Mouse (Mus musculus) heart, embryonic 13.5 days (tissue): Measurements from ENCODE around the gene Nfatc3. TPM values are rescaled to one million over a fixed set of nuclear protein-coding genes. Genes with fewer than 3 reads are reported as not detected.

Experiments used
- ATAC-seq: fragments of 200-750 bp; cut with Nextera tagmentation; 2 replicates; pipeline ENCODE4 v1.8.0; 2017; ENCODE audit warnings: moderate TSS enrichment; ENCODE audit not compliant: insufficient number of reproducible peaks, low FRiP score, low TSS enrichment; ENCODE audit errors: extremely low read depth
- H3K27ac ChIP-seq: fragments of 300-500 bp; sonication (generic); replicated peaks from 2 replicates; pipeline ENCODE4 v1.5.1; 2015; ENCODE audit warnings: moderate library complexity, mild to moderate bottlenecking, inconsistent platforms
- H3K27me3 ChIP-seq: fragments of 300-500 bp; sonication (generic); replicated peaks from 2 replicates; pipeline ENCODE4 v1.6.1; 2015; ENCODE audit warnings: mild to moderate bottlenecking, inconsistent platforms
- H3K36me3 ChIP-seq: fragments of 300-500 bp; sonication (generic); 2 replicates; pipeline ENCODE4 v1.6.1; 2015; ENCODE audit warnings: mild to moderate bottlenecking, inconsistent platforms
- H3K4me1 ChIP-seq: fragments of 300-500 bp; sonication (generic); 2 replicates; pipeline ENCODE4 v1.6.1; 2015; ENCODE audit warnings: inconsistent platforms
- H3K4me2 ChIP-seq: fragments of 300-500 bp; sonication (generic); 2 replicates; pipeline ENCODE4 v1.6.1; 2015; ENCODE audit warnings: inconsistent platforms, mild to moderate bottlenecking, moderate library complexity
- H3K4me3 ChIP-seq: fragments of 300-500 bp; sonication (generic); 2 replicates; pipeline ENCODE4 v1.5.1; 2015; ENCODE audit warnings: moderate library complexity, mild to moderate bottlenecking, inconsistent platforms
- H3K9ac ChIP-seq: fragments of 300-500 bp; sonication (generic); 2 replicates; pipeline ENCODE4 v1.6.1; 2015; ENCODE audit warnings: inconsistent platforms, mild to moderate bottlenecking, moderate library complexity
- H3K9me3 ChIP-seq: fragments of 300-500 bp; sonication (generic); 2 replicates; pipeline ENCODE4 v1.6.1; 2016; ENCODE audit warnings: inconsistent platforms
- WGBS: fragments of 180-500 bp; shearing (Covaris S2); methylation state at CpG from one replicate; pipeline ENCODE4 v1.1.7; 2015; ENCODE audit warnings: mixed read lengths; 5-methylcytosine and 5-hydroxymethylcytosine counted together
- polyA plus RNA-seq: library from polyadenylated mRNA; unstranded; fragments of >200 nt; fragmentation: Nextera tagmentation; extraction: Ambion mirVana; gene quantifications from 2 replicates; pipeline ENCODE4 v1.2.1, GENCODE M21; 2015

Nfatc3 gene
- polyA plus RNA-seq, 1 experiment from 2014 or later, result 3.4 TPM

DNA sequence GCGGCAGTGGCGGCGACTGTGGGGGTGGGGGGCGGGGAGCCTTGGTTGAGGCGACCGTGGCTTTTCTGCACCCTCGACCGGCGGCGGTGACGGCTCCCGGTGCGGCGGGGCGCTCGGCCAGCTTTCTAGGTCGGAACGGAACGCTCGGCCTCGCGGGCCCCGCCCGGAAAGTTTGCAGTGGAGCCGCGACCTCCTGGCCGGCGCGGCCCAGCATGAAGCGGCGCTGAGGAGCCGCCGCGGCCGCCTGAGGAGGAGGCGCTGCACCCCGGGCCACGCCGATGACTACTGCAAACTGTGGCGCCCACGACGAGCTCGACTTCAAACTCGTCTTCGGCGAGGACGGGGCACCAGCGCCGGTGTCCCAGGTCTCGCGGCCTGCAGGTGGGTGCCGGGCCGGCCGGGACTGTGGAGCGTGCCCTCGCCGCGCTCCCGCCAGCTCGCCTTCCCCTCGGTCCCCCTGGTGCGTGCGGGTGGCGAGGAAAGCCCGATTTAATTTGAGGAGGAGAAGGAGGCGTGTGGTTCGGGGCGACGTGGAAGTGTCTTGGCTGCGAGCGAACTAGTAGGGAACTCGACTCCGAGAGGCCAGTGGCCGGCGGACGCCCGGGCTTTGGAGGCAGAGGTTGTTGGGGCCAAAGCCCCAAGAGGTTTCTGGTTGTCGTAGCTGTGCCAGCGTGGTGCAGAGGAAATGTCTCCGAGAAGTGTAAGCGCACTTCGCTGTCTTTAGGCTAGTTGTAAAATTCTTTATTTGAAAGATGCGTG lies 1.2 kb downstream of the Nfatc3 start:
- H3K9ac ChIP-seq, result peak overlapping the region; percentile 95
- H3K27ac ChIP-seq, result peak overlapping the region; percentile 97
- peak overlapping the region; percentile 95 for H3K4me3 ChIP-seq
- peak; percentile 80 for ATAC-seq
- WGBS, result under 1% methylated on average over 66 of the region's 83 CpGs
- H3K27me3 ChIP-seq, result no peaks in the 10 kb centered on the region
- H3K9me3 ChIP-seq, result no peaks in the 10 kb centered on the region
- peak overlapping the region; percentile 76 for H3K4me2 ChIP-seq
- H3K4me1 ChIP-seq, result peaks cover 32% of the 10 kb centered on the region
- no peaks in the 10 kb centered on the region for H3K36me3 ChIP-seq

DNA sequence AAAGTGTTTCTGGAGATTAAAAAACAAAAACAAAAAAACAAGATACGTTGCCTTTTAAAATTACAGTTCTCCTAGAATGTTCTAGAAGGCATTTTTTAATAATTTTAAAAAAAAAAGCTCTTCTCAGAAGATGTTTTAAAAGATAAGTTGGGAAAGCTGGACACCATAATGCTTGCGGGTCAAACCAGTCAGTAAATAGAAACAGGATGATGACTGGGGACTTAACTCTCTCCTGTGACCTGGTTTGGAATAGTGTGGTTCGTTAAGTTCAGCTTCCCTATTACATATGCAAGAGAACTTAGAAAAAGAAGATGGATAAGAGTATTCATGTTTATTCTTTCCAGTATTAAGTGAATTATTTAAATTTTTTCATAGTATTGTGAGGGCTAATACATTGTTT lies 1.9 kb downstream of the Nfatc3 start:
- Histone ChIP-seq H3K4me3 (peak overlapping the region; percentile 95), H3K27ac (peak overlapping the region; percentile 97), H3K9ac (peak overlapping the region; percentile 95), H3K4me1 (peaks cover 32% of the 10 kb centered on the region), H3K9me3 (no peaks in the 10 kb centered on the region), H3K36me3 (no peaks in the 10 kb centered on the region), H3K27me3 (no peaks in the 10 kb centered on the region), H3K4me2 (peak overlapping the region; percentile 76)
- no peak for ATAC-seq
- 3% methylated on average over 3 of the region's 3 CpGs for WGBS

DNA sequence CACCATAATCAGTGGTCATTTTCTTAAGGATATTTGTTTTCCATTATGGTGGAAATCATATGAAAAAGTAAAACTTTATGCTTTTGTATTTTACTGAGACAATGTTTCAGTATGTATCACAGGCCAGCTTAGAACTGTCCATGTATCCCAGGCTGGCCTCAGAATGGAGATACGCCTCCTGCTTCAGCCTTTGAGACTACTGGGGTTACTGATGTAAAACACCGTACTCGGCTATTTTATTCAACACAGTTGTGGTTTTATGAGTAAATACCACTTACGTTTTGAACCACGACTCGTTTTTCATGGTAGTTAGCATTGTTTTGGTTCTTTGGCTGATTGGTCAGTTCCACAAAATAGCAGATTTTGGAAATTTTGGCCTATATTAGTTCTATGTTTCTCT lies 3.0 kb downstream of the Nfatc3 start:
- H3K4me1 ChIP-seq, result peaks cover 32% of the 10 kb centered on the region
- WGBS, result 87% methylated on average over 6 of the region's 6 CpGs
- 0 out of 2 replicates have a peak overlapping the region, but pooled peaks have one; percentile 20 for H3K9ac ChIP-seq
- no peaks in the 10 kb centered on the region for H3K27me3 ChIP-seq
- peak overlapping the region; percentile 95; the same call in 1 of the 2 replicates for H3K4me3 ChIP-seq
- peak overlapping the region; percentile 76 for H3K4me2 ChIP-seq
- ATAC-seq, result no peak
- H3K9me3 ChIP-seq, result no peaks in the 10 kb centered on the region
- H3K27ac ChIP-seq, result no peak overlapping the region
- H3K36me3 ChIP-seq, result no peaks in the 10 kb centered on the region

DNA sequence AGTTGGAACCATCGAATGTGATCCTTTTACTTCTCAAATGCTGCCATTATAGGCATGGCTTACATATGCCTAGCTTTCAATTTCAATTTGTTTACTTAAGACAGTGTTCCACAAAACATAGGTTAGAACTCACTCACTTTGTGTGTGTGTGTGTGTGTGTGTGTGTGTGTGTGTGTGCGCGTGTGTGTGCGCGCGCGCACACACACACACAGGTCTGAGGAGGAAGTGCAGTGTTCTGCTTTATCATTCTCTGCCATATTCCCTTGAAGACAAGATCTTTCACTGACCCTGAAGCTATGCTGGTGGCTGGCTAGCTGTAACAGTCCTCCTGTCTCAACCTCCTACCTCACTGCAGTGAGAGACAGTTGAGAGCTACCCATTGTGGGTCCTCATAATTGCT lies 4.4 kb downstream of the Nfatc3 start:
- no peak overlapping the region for H3K4me3 ChIP-seq
- H3K27me3 ChIP-seq, result no peaks in the 10 kb centered on the region
- H3K36me3 ChIP-seq, result no peaks in the 10 kb centered on the region
- WGBS, result 98% methylated on average over 7 of the region's 7 CpGs
- H3K9ac ChIP-seq, result no peak overlapping the region
- no peaks in the 10 kb centered on the region for H3K9me3 ChIP-seq
- no peak overlapping the region for H3K4me2 ChIP-seq
- ATAC-seq, result no peak
- H3K4me1 ChIP-seq, result peaks cover 32% of the 10 kb centered on the region
- no peak overlapping the region for H3K27ac ChIP-seq

DNA sequence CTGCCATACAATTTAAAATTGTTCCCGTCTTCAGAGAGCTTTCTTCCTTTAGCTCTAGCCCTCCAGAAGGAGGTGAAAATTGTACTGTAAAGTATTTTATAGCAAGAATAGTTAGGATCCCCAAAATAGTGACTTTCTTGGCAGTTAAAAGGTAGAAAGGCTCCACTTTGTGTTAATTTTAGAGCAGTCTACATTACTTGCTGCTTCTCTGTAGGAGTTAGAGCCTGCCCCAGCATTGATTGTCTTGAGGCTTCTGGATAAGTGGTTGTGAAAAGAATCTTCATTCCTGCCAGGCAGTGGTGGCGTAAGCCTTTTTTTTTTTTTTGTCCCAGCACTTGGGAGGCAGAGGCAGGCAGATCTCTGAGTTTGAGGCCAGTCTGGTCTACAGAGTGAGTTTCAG lies 8.1 kb downstream of the Nfatc3 start:
- no peak overlapping the region for H3K9ac ChIP-seq
- peaks cover 17% of the 10 kb centered on the region for H3K4me1 ChIP-seq
- no peak overlapping the region for H3K4me2 ChIP-seq
- H3K36me3 ChIP-seq, result 0 out of 2 replicates have a peak, but pooled peaks cover 1% of the 10 kb centered on the region
- 90% methylated on average over 2 of the region's 2 CpGs for WGBS
- H3K27ac ChIP-seq, result no peak overlapping the region
- no peaks in the 10 kb centered on the region for H3K27me3 ChIP-seq
- H3K9me3 ChIP-seq, result no peaks in the 10 kb centered on the region
- no peak overlapping the region for H3K4me3 ChIP-seq
- ATAC-seq, result no peak

DNA sequence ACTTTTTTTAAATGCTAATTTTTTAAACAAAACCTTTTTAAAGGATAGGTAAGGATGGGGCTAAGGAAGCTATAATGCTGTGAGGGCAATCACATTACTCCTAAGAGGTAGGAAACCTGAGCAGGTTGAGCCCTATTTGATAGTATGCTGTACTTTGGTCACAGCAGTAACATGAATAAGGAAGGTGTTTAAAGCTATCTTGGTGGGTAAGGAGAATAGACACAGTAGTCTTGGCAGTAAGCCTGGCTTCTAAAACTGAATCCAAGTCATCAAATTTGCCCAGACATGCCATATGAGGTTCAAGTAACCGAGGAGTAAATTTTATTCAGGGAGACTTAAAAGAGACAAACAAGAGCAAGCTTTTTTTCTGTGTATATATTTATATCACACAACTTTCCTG lies 10.9 kb downstream of the Nfatc3 start:
- Histone ChIP-seq H3K36me3 (0 out of 2 replicates have a peak, but pooled peaks cover 3% of the 10 kb centered on the region), H3K9me3 (no peaks in the 10 kb centered on the region), H3K4me2 (no peak overlapping the region), H3K4me1 (peaks cover 6% of the 10 kb centered on the region), H3K9ac (no peak overlapping the region), H3K4me3 (no peak overlapping the region), H3K27ac (no peak overlapping the region), H3K27me3 (no peaks in the 10 kb centered on the region)
- no peak for ATAC-seq
- WGBS, result 50% methylated on average over 1 of the region's 1 CpGs

DNA sequence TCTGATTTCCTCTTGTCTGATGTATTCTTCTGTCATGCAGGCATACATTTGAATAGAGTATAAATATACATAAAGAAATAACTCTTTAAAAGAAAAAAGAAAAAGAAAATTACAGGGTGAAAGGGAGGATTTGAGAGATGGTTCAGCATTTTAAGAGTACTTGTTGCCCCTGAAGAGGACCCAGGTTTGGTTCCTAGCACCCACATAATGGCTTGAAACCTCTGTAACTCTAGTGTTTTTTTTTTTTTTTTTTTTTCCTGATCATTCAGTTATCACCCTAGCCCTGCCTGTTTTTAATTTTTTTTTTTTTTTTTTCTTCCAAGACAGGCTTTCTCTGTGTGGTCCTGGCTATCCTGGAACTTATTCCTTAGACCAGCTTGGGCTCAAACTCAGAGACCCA lies 13.5 kb downstream of the Nfatc3 start:
- Histone ChIP-seq H3K36me3 (0 out of 2 replicates have a peak, but pooled peaks cover 3% of the 10 kb centered on the region), H3K27ac (no peak overlapping the region), H3K4me3 (no peak overlapping the region), H3K27me3 (no peaks in the 10 kb centered on the region), H3K9ac (no peak overlapping the region), H3K4me1 (peaks cover 19% of the 10 kb centered on the region), H3K9me3 (no peaks in the 10 kb centered on the region), H3K4me2 (no peak overlapping the region)
- no peak for ATAC-seq

DNA sequence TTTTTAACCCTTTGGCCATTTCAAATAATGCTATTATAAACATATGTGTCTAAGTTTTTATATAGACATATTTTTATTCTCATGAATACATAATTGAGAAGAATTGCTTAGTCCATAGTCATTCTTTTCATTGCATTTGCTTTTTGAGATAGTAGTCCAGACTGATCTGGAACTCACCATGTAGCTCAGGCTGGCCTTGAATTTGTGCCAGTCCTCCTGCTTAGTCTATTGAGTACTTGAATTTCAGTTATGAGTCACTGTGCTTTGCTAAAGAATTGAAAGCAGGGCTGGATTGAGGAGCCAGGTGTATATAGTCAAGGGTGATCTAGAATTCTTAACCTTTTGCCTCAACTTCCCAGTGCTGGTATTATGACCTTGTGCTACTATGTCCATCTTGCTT lies 15.6 kb downstream of the Nfatc3 start:
- peaks cover 19% of the 10 kb centered on the region for H3K4me1 ChIP-seq
- H3K4me3 ChIP-seq, result no peak overlapping the region
- no peak for ATAC-seq
- no peak overlapping the region for H3K4me2 ChIP-seq
- H3K9ac ChIP-seq, result no peak overlapping the region
- no peaks in the 10 kb centered on the region for H3K9me3 ChIP-seq
- peaks cover 11% of the 10 kb centered on the region for H3K36me3 ChIP-seq
- H3K27me3 ChIP-seq, result no peaks in the 10 kb centered on the region
- H3K27ac ChIP-seq, result no peak overlapping the region

DNA sequence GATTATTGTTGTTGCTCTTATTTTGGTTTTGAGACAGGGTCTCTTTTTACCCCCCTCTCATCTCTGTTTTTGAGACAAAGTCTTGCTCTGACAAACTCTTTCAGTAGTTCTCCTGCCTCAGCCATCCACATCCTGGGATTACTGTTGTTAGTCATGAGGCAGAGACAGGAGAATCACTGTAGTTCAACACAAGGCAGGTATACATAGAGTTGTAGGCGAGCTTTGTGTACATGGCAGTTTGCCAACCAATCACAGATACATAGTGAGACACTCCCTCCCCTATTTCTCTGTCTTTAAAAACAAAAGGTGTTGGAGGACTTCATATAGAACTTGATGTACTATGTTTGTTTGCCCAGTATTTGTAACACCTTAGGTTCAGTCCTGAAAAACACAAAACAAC lies 16.0 kb downstream of the Nfatc3 start:
- Histone ChIP-seq H3K9me3 (no peaks in the 10 kb centered on the region), H3K4me2 (no peak overlapping the region), H3K36me3 (peaks cover 15% of the 10 kb centered on the region), H3K4me3 (no peak overlapping the region), H3K9ac (no peak overlapping the region), H3K27ac (no peak overlapping the region), H3K4me1 (peaks cover 16% of the 10 kb centered on the region), H3K27me3 (no peaks in the 10 kb centered on the region)
- WGBS, result 88% methylated on average over 1 of the region's 1 CpGs
- no peak for ATAC-seq

DNA sequence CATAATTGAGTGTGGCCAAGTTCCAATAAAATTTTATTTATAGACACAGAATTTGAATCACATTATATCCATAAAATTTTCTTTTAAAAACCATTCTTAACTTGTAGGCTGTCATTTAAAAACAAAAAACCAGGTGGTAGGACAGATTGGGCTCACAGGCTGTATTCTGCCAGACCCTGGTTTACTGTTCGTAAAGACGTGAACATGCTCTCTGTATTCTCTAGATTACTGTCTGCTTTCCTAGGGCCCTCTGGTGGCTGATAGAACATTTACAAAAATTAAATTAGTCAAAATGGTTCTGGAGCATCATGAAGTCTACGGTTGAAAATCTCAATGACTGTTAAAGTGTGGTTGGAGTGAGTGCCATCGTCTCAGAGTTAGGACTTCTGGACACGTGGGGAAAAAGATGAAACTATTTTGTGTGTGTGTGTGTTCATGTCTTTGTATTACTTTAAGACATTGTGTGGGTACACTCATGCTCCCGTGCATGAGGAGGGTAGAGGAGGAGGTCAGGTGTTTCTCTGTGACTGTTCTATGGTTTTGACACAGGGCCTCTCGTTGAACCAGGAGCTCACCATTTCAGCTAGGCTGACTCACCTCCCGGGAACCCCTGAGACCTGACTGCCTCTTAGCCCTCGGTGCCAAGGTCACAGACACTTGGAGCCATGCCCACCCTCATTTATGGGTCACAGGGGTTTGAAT lies 16.7 kb downstream of the Nfatc3 start:
- Histone ChIP-seq H3K36me3 (peaks cover 15% of the 10 kb centered on the region), H3K4me2 (no peak overlapping the region), H3K9ac (no peak overlapping the region), H3K4me1 (peaks cover 14% of the 10 kb centered on the region), H3K27ac (no peak overlapping the region), H3K4me3 (no peak overlapping the region), H3K9me3 (no peaks in the 10 kb centered on the region), H3K27me3 (no peaks in the 10 kb centered on the region)
- ATAC-seq, result no peak
- WGBS, result 63% methylated on average over 9 of the region's 9 CpGs

DNA sequence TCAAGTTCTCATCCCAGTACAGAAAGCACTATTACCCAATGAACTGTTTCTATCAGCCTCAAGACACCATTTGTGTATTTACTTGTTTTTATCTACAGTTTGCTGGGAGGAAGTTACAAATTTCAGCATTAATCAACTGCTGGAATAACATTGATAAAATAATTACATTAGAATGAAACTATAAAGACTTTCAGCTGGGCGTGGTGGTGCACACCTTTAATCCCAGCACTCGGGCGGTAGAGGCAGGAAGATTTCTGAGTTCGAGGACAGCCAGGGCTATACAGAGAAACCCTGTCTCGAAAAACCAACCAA lies 17.2 kb downstream of the Nfatc3 start:
- Histone ChIP-seq H3K4me1 (peaks cover 14% of the 10 kb centered on the region), H3K4me2 (no peak overlapping the region), H3K27me3 (no peaks in the 10 kb centered on the region), H3K4me3 (no peak overlapping the region), H3K27ac (no peak overlapping the region), H3K36me3 (peaks cover 15% of the 10 kb centered on the region), H3K9ac (no peak overlapping the region), H3K9me3 (no peaks in the 10 kb centered on the region)
- ATAC-seq, result no peak
- 92% methylated on average over 5 of the region's 5 CpGs for WGBS

DNA sequence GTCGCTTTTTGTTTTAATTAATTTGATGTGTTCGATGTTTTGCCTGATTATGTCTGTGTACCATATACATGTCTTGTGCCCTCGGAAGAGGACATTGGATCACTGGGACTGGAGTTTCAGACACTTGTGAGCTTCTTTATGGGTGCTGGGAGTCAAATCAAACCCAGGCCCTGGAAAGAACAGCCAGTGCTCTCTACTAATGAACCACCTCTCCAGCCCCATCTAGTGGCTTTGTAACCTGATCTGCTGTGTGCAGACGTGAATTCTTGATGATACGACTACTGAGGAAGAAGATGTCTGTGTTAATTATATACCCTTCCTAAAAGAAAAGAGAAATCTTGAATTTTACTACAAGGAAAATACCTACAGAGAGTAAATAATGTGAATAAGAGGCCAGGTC lies 18.0 kb downstream of the Nfatc3 start:
- Histone ChIP-seq H3K4me2 (no peak overlapping the region), H3K4me1 (peaks cover 14% of the 10 kb centered on the region), H3K27ac (no peak overlapping the region), H3K9ac (no peak overlapping the region), H3K27me3 (no peaks in the 10 kb centered on the region), H3K4me3 (no peak overlapping the region), H3K36me3 (peaks cover 19% of the 10 kb centered on the region), H3K9me3 (no peaks in the 10 kb centered on the region)
- 83% methylated on average over 5 of the region's 5 CpGs for WGBS
- no peak for ATAC-seq
